Mouse (Mus musculus): ENCODE measurements at regions not wholly inside any gene's neighbourhood (a gene's known extent, or its start where the extent isn't known, plus 50 kb on each side); places are given as distances from the start of the nearest gene placed in this dataset.

DNA sequence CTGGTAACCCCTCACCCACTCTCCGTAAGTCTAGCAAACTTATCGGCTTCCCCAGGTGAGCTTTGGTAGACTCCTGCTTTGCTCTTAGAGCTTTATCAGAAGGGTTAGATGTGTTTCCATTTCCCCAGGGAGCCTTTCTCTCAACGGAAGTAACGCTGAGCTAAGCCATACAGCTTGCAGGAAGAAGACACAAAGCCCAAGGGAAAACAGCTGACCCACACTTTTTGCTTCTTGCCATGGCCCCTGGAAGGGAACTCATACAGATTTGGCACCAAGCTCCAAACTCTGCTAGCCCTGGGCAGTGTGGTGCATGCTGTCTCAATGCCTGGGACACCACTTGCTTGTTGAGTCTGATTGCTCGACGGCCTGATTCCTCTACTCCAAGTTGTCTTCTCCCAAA lies 242.6 kb downstream of the Sipa1l2 start:
- DNase-seq (ENCODE audit: low spot score in 2 of 2) = no peak

DNA sequence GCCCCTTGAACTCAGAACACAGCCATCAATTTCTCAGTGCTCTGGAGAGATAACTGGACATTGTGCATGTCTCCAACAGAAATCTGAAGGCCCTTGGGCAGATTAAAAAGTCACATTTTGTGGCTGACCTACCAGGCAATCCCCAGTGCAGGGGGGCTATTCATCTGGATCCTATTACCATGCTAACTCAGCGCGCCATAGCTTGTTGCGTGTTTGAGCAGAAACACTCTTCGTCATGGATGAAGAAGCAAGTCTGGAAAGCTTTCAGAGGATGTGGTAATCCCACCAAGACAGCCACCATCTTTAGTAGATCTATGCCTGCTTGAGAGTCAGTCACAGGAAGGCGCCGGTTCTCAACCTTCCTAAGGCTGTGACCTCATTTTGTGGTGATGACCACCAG lies 243.9 kb downstream of the Sipa1l2 start:
- no peak for DNase-seq (ENCODE audit: low spot score in 2 of 2)

DNA sequence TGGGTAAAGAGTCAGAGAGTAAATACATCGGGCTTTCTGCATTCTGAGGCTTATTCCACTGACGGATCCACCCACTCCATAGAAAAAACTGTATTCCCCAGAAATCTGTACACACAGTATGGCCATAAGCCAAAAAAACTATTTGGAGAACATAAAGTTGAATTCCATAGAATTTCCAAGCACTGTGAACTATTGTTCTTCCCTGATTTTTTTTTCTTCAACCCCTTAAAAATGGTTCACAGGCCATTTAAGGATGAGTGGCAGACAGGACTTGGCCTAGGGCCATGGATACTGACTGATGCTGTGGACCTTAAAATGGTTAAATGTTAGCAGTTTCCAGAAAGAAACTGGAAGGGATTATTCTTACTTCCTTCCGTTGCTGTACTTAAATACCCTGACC lies 247.0 kb downstream of the Sipa1l2 start:
- no peak for DNase-seq (ENCODE audit: low spot score in 2 of 2)

DNA sequence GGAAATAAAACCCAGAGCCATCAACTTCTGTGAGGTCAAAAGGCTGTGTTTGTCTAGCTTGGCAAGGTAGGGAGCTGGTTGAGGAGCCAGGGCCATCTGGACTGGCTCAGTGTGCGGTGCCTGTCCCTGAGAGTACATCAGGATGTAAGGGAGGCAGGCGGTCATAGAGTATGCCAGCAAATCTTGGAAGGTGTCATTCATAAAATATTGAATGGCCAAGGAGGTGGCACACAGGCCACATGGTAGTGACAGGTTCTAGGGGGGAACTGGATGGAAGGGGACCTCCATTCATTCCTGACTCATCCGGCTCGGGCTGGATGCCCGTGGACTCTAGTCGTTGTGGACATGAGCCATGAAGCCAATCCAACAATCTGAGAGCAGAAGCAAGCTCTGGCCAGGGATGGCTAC lies 252.0 kb downstream of the Sipa1l2 start:
- DNase-seq (ENCODE audit: low spot score in 2 of 2) = peak; percentile 44 to 69

DNA sequence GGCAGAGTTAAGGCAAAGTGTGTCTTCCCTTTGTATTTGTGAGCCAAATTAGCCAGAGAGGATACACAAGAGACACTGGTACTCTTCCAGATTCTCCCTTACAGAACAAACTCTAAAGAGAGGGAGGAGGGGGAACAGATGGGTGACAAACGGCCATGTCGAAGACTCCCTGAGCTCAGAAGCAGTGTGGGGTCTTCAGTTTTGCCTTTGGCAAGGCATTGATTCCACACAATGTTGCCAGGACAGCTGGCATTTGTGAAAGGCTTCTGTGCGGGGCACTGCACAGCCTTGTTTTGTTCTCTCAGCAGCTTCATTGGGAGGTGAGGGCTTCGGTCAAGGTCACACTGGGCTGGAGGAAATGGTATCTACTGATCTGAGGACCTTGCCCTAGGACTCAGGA lies 253.9 kb downstream of the Sipa1l2 start:
- DNase-seq (ENCODE audit: low spot score in 2 of 2) = no peak

DNA sequence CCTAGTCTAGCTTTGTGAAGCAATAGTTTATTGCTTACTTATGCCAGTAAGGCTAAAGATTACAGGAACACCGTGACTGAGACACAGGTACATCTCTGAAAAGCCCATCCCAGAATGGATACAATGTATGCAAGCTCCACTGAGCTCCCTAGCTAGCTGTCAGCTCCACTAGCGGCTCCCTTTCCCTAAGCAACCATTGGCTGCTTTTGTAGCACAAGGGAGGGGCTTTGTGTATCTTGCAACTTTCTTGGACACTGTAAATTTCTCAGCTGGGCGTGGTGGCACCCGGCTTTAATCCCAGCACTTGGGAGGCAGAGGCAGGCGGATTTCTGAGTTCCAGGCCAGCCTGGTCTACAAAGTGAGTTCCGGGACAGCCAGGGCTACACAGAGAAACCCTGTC lies 254.6 kb downstream of the Sipa1l2 start:
- DNase-seq (ENCODE audit: low spot score in 2 of 2) = no peak

DNA sequence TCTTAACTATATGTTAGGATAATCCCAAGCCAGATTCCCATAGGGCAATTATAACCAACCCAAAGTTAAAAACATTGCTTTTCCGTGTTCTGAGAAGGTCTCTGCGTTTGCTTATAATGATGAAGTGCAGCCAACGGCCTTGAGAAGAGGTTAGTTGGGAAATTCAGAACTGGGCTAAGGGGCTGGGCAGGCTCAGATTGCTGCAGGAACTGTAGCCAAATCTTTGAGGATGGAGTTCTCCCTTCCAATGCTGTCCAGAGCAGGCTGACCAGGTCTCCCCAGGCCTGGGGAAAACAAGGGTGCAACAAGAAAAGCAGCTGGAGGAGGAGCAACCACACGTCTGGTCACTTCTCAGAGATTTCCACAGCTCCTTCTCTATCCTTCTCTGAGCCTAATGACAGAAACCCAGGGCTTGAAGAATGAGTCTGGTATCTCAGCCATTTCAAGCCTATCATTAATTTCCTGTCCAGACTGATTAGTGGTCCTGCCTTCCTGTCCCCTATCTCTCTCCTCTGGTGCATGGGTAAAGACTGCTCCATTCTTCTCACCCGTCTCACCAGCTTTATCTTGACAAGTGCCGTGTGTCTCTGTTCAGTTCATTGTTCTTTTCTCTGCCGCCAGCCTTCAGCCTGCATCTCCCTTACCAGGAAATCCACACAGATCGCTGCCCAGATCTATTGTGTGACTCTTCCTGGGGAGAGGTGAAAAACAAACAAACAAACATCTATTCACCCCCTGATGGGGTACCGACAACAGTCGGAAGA lies 255.2 kb downstream of the Sipa1l2 start:
- DNase-seq (ENCODE audit: low spot score in 2 of 2) = no peak

DNA sequence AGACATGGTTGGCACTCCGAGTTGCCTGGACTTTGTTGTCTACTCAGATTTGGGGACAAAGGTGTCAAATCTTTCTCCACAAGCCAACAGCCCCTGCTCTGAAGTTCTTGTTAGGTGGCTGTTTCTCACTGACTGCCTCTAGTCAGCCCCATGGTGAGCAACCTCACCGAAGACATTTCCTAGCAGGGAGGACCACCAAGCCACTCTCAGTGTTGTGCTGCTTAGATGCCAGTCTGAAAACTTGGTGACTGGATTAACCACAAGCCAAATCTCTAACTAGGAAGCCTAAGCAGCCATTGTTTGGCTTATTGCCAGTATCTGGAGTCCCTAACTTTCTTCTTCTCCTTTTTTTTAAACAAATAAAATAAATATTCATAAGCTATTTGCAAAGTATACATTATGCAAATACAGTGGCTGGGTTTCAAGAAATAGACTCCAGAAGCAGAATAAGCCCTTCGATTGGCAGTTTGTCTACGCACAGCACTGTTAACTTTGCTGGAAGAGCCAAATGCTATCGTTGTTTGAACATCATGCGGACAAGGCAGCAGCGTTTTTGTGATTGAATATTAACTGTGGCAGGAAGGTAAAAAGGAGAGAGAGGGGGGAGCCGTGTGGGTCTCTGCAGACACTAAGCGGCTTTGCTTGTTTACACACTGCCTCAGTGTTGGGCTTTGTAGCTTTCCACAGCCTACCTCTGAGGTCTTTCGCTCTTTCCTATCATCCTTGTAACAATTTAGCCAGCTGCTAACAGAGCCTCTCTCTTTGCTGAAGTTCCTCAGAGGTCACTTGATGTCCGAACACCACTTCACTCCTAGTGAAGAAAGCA lies 257.4 kb downstream of the Disc1 start:
- no peak for DNase-seq (ENCODE audit: low spot score in 2 of 2)

Measured in gastrocnemius, adult 8-10 months (tissue).